Mouse (Mus musculus): ENCODE data around the gene Gm20075. TPM values are rescaled to one million over a fixed set of nuclear protein-coding genes. Genes with fewer than 3 reads are reported as not detected.

Gm20075 gene
- polyA plus RNA-seq (2017; shearing (Covaris generic)) = 22.8 TPM

GRCm38 (mm10) chr13:96081276-96081675 lies at the start of gene Gm20075:
Gene Gm20075, minus strand, starts transcription at chr13:96081376.

GRCm38 (mm10) chr13:96081754-96082153 lies 578 bp upstream of the Gm20075 start, which contains the start of gene Gm17190:
Gene Gm17190, plus strand, starts transcription at chr13:96082054.

Other genes starting within 250 kb of the Gm20075 start
- gene Iqgap2, start 189.5 kb downstream of the Gm20075 start, polyA plus RNA-seq (2017; shearing (Covaris generic)) = 14.3 TPM
- gene Gm17190, start 678 bp upstream of the Gm20075 start, polyA plus RNA-seq (2017; shearing (Covaris generic)) = not detected
- gene Sv2c, start 51.2 kb upstream of the Gm20075 start, polyA plus RNA-seq (2017; shearing (Covaris generic)) = 2.0 TPM